Mouse (Mus musculus) ES-E14 (cell line): ENCODE measurements around the gene Slc38a8. TPM values are rescaled to one million over a fixed set of nuclear protein-coding genes. Genes with fewer than 3 reads are reported as not detected.

Source experiments
- DNase-seq: peaks from one replicate; pipeline ENCODE4 v3.0.0-alpha.2; 2013; ENCODE audit warnings: low read depth, low spot score
- H3K27ac ChIP-seq: 2 replicates; pipeline ENCODE4 v1.5.1; 2012; ENCODE audit warnings: low read depth, mild to moderate bottlenecking, low read length, moderate library complexity, mixed read lengths; ENCODE audit not compliant: poor library complexity, insufficient read depth, severe bottlenecking
- H3K36me3 ChIP-seq: 2 replicates; pipeline ENCODE4 v1.6.1; 2012; ENCODE audit warnings: mild to moderate bottlenecking, low read length, moderate library complexity, mixed read lengths; ENCODE audit not compliant: control insufficient read depth, poor library complexity, insufficient read depth, severe bottlenecking
- H3K4me1 ChIP-seq, 2 experiments: fragments of 150-350 bp in 1 of 2; sonication (generic) in 1 of 2; 2 replicates each; pipeline ENCODE4 v1.6.1; 2012; ENCODE audit warnings: low read length in 2 of 2, mild to moderate bottlenecking in 1 of 2, mixed read lengths in 1 of 2; ENCODE audit not compliant: control insufficient read depth in 2 of 2, insufficient read depth in 2 of 2, poor library complexity in 1 of 2
- H3K4me3 ChIP-seq, 2 experiments: fragments of 150-350 bp in 1 of 2; sonication (generic) in 1 of 2; 2 replicates each; pipeline ENCODE4 v1.5.1; 2012; ENCODE audit warnings: low read length in 2 of 2, low read depth in 1 of 2, mild to moderate bottlenecking in 1 of 2, mixed read lengths in 1 of 2; ENCODE audit not compliant: insufficient read depth in 1 of 2, poor library complexity in 1 of 2, severe bottlenecking in 1 of 2
- H3K9ac ChIP-seq: 2 replicates; pipeline ENCODE4 v1.6.1; 2012; ENCODE audit warnings: low read depth, mild to moderate bottlenecking, low read length, mixed read lengths; ENCODE audit not compliant: poor library complexity, insufficient read depth, severe bottlenecking
- H3K9me3 ChIP-seq: fragments of 150-350 bp; sonication (generic); 2 replicates; pipeline ENCODE4 v1.6.1; 2012; ENCODE audit warnings: low read depth, mild to moderate bottlenecking, low read length; ENCODE audit not compliant: control insufficient read depth, insufficient read depth
- CHD2 ChIP-seq: IDR thresholded peaks from 2 replicates; pipeline ENCODE4 v1.6.1; 2014; ENCODE audit warnings: mild to moderate bottlenecking, low read depth, low read length, inconsistent platforms
- HCFC1 ChIP-seq: IDR thresholded peaks from 2 replicates; pipeline ENCODE4 v1.6.1; 2012; ENCODE audit warnings: low read length, inconsistent platforms, borderline replicate concordance; ENCODE audit not compliant: insufficient read depth
- MAFK ChIP-seq: IDR thresholded peaks from 2 replicates; pipeline ENCODE4 v1.6.1; 2014; ENCODE audit warnings: mild to moderate bottlenecking, low read depth, low read length, inconsistent platforms; ENCODE audit not compliant: insufficient read depth
- ZC3H11A ChIP-seq: IDR thresholded peaks from 2 replicates; pipeline ENCODE4 v1.6.1; 2012; ENCODE audit warnings: low read depth, mild to moderate bottlenecking, inconsistent platforms, low read length, borderline replicate concordance
- ZNF384 ChIP-seq: IDR thresholded peaks from 2 replicates; pipeline ENCODE4 v1.6.1; 2012; ENCODE audit warnings: low read depth, low read length, inconsistent platforms
- in situ Hi-C, 2 experiments: fragments of 600-800 bp; cut with MboI; formaldehyde crosslinking; loops; one replicate each; pipeline ENCODE4 v1.15.1; 2025; ENCODE audit warnings: low sequenced_read_pairs in 2 of 2, inconsistent platforms in 1 of 2; ENCODE audit not compliant: unreplicated experiment in 2 of 2
- total RNA-seq: library from RNA; depleted of rRNA; stranded (reverse); fragments of 300-350 nt; gene quantifications from 2 replicates; pipeline ENCODE4 v1.2.3, GENCODE M21; 2012

The Slc38a8 gene
- total RNA-seq, 1 experiment, result 0.85 TPM

DNA sequence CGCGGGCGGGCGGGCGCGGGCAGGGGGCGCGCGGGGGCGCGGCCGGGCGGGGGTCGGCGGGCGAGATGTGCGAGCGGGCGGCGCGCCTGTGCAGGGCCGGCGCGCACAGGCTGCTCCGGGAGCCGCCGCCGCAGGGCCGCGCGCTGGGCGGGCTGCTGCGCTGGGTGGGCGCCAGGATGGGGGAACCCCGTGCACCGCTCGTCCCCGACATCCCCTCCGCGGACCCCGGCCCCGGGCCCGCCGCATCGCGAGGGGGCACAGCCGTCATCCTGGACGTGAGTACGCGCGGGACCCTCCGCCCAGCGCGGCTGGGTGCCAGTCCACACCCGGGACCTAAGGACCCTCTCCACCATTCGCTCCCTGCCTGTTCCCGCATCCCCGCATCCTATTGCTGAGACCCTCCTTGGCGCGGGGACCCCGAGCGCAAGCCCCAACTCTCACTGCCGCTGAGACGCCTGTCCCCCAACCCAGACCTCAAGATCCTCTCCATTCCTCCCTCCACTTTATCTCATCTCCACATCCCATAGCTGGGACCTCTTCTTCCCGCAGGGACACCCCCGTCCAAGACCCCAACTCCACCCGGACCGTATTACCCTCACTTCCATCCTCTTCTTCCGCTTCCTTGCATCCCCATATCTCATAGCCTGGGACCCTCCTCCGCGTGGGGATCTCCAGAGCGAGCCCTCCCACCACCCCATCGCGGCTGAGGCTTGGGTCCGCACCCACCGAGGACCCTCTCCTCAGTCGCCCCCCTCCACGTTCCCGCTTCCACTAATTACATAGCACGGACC, 54.3 kb downstream of the Slc38a8 start:
- in situ Hi-C loops, result no loop called here
- Histone ChIP-seq H3K27ac (no peak overlapping the region), H3K4me1 (peaks cover 0 to 5% of the 10 kb centered on the region in 2 experiments; a peak in 2 of 4 replicates), H3K9ac (peak overlapping the region; percentile 82), H3K36me3 (no peaks in the 10 kb centered on the region), H3K9me3 (no peaks in the 10 kb centered on the region), H3K4me3 (peak overlapping the region; percentile 77 to 81)
- TF ChIP-seq MAFK (no peak), CHD2 (no peak), HCFC1 (no peak), ZC3H11A (no peak), ZNF384 (no peak)
- DNase-seq, result no peak

DNA sequence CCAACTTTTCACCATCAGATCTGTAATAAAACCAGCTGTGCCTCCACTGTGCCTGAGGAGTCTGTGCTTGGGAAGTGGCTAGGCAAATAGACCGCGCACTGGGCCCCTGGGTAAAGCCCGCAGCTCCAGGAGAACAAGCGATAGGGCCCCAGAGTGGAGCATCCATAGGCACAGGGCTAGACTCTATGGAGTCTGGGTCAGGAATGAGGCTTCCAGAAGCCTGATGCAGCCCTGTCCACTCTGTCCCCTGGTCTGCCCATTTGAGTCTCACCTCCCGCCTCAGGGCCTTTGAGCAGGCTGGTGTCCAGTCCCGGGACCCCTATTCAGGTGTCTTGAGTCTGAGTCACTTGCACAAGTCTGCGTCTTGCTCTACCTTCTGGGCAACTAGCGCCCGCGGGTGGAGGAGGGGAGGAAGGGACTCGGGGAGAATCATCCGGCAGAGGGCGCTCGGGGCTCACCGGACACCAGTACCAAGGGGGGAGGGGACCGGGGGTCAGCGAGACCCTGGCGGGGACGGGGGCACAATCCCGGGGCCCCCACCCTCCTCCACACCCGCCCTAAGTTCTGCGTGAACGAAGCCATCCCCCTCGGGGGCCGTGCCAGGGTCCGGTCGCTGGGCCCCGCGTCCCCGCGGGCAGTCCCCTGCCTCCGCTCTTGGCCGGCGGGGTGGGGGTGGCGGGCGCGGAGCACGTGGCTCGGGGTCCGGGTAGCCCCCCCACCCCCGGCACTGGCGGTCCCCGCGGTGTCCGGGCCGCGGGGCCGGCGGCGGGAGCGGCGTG, 55.1 kb downstream of the Slc38a8 start, which contains the start of gene Necab2:
TSS of gene Necab2 (plus strand) at position 509 of the 779 bp plus-strand sequence.
- Histone ChIP-seq H3K4me3 (peak within 1 kb of the TSS; percentile 77 to 94), H3K9me3 (no peaks in the 10 kb centered on the region), H3K27ac (no peak within 1 kb of the TSS; the same call in 1 of the 2 replicates), H3K36me3 (no peaks in the 10 kb centered on the region), H3K4me1 (peaks cover 0 to 5% of the 10 kb centered on the region in 2 experiments; a peak in 2 of 4 replicates), H3K9ac (peak within 1 kb of the TSS; percentile 82)
- in situ Hi-C loops, result no loop called here
- DNase-seq, result peak; percentile 81
- TF ChIP-seq MAFK (no peak), CHD2 (peak; percentile 54; the same call in 1 of the 2 replicates), ZNF384 (no peak), HCFC1 (no peak), ZC3H11A (no peak)

DNA sequence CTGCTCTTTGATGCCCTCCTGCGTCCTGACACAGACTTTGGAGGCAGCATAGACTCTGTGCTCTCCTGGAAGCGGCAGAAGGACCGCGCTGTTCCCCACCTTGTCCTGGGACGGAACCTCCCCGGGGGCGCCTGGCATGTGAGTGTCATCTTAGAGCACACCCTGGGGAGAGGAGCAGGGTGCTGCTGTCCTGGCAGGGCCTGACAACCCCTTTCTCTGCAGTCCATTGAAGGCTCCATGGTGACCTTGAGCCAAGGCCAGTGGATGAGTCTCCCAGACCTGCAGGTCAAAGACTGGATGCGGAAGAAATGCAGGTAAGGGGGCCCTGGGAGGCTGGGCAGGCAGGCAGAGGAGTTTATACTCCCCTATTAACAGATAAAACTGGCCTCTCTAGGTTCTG, 58.5 kb downstream of the Slc38a8 start:
- in situ Hi-C loops, result no loop called here
- H3K27ac ChIP-seq, result no peak overlapping the region
- DNase-seq, result no peak
- no peak for TF ChIP-seq CHD2
- no peak for TF ChIP-seq ZNF384
- no peak for TF ChIP-seq HCFC1
- no peak for TF ChIP-seq MAFK
- TF ChIP-seq ZC3H11A, result no peak
- no peak overlapping the region for H3K9ac ChIP-seq
- H3K4me3 ChIP-seq, result no peak overlapping the region
- no peaks in the 10 kb centered on the region for H3K36me3 ChIP-seq
- H3K4me1 ChIP-seq, result peaks cover 0 to 11% of the 10 kb centered on the region in 2 experiments; a peak in 2 of 4 replicates
- H3K9me3 ChIP-seq, result no peaks in the 10 kb centered on the region

DNA sequence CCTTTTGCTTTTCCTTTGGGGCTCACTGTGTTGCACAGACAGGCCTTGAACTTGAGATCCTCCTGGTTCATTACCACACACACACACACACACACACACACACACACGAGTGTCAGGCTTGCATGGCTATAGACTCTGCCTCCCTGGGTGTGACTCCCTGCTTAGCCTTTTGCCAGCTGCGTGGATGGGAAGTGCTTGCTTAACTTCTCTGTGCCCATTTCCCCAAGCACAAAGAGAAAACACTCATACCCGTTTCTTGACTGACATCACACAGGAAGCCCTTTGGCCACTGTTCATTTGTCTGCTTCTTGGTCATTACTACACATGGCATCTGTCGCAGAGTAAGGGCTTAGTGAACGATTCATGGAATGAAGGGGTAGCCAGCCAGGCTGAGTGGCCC, 59.5 kb downstream of the Slc38a8 start:
- DNase-seq, result no peak
- peaks cover 0 to 13% of the 10 kb centered on the region in 2 experiments; a peak in 2 of 4 replicates for H3K4me1 ChIP-seq
- TF ChIP-seq MAFK, result no peak
- TF ChIP-seq CHD2, result no peak
- TF ChIP-seq ZC3H11A, result no peak
- TF ChIP-seq HCFC1, result no peak
- no peak overlapping the region for H3K9ac ChIP-seq
- H3K27ac ChIP-seq, result no peak overlapping the region
- no peaks in the 10 kb centered on the region for H3K36me3 ChIP-seq
- in situ Hi-C loops, result no loop called here
- no peak overlapping the region for H3K4me3 ChIP-seq
- no peaks in the 10 kb centered on the region for H3K9me3 ChIP-seq
